Mouse (Mus musculus): ENCODE results near the gene St5.

- no peak for TF ChIP-seq CTCF (IDR thresholded peaks at IDR 0.05; ENCODE audit: borderline replicate concordance, insufficient read depth, low read length)
- no peak for TF ChIP-seq POLR2A (IDR thresholded peaks at IDR 0.05; ENCODE audit: low read depth, low read length)
Observed at GRCm38 (mm10) chr7:109561466-109562153, 141.8 kb downstream of the St5 start.
